Mouse (Mus musculus) heart, embryonic 12.5 days (tissue): ENCODE results near the gene Morn2. TPM values are rescaled to one million over a fixed set of nuclear protein-coding genes. Genes with fewer than 3 reads are reported as not detected.
A peak's percentile ranks its signal among the peaks of the same experiment; 100 is the strongest.
"Not testable (repeated sequence)": the region's sequence is repeated elsewhere in the genome, so short reads cannot be mapped to it uniquely, and the experiment has no call there.

Experiments used
- ATAC-seq: fragments of 200-750 bp; cut with Nextera tagmentation; 2 replicates; pipeline ENCODE4 v1.8.0; 2017; ENCODE audit warnings: moderate TSS enrichment, moderate library complexity; ENCODE audit not compliant: insufficient number of reproducible peaks, low FRiP score
- H3K27ac ChIP-seq: fragments of 300-500 bp; sonication (generic); 2 replicates; pipeline ENCODE4 v1.5.1; 2016; ENCODE audit warnings: mild to moderate bottlenecking, moderate library complexity; ENCODE audit not compliant: poor library complexity, severe bottlenecking
- H3K27me3 ChIP-seq: fragments of 300-500 bp; sonication (generic); replicated peaks from 2 replicates; pipeline ENCODE4 v1.6.1; 2016; ENCODE audit warnings: mild to moderate bottlenecking, moderate library complexity
- H3K36me3 ChIP-seq: fragments of 300-500 bp; sonication (generic); 2 replicates; pipeline ENCODE4 v1.6.1; 2016; ENCODE audit warnings: mild to moderate bottlenecking, moderate library complexity
- H3K4me1 ChIP-seq: fragments of 300-500 bp; sonication (generic); replicated peaks from 2 replicates; pipeline ENCODE4 v1.6.1; 2016; ENCODE audit warnings: mild to moderate bottlenecking
- H3K4me2 ChIP-seq: fragments of 300-500 bp; sonication (generic); 2 replicates; pipeline ENCODE4 v1.6.1; 2016; ENCODE audit warnings: mild to moderate bottlenecking, moderate library complexity
- H3K4me3 ChIP-seq: fragments of 300-500 bp; sonication (generic); 2 replicates; pipeline ENCODE4 v1.5.1; 2016; ENCODE audit warnings: mild to moderate bottlenecking
- H3K9ac ChIP-seq: fragments of 300-500 bp; sonication (generic); 2 replicates; pipeline ENCODE4 v1.6.1; 2016; ENCODE audit warnings: mild to moderate bottlenecking, moderate library complexity
- H3K9me3 ChIP-seq: fragments of 300-500 bp; sonication (generic); replicated peaks from 2 replicates; pipeline ENCODE4 v1.6.1; 2016; ENCODE audit warnings: mild to moderate bottlenecking, moderate library complexity
- WGBS: fragments of 180-500 bp; shearing (Covaris S2); methylation state at CpG from one replicate; pipeline ENCODE4 v1.1.7; 2016; 5-methylcytosine and 5-hydroxymethylcytosine counted together
- polyA plus RNA-seq: library from polyadenylated mRNA; unstranded; fragments of >200 nt; fragmentation: Nextera tagmentation; extraction: Ambion mirVana; gene quantifications from 2 replicates; pipeline ENCODE4 v1.2.1, GENCODE M21; 2016

Gene Morn2
- polyA plus RNA-seq: 16.5 and 17.2 TPM in 2 replicates

- no peaks in the 10 kb centered on the region for H3K27me3 ChIP-seq
- WGBS: under 1% methylated on average over 35 of the region's 35 CpGs
- no peaks in the 10 kb centered on the region for H3K9me3 ChIP-seq
- H3K27ac ChIP-seq: peak within 1 kb of the TSS; percentile 79
- H3K4me1 ChIP-seq: peaks cover 13% of the 10 kb centered on the region
- H3K36me3 ChIP-seq: no peaks in the 10 kb centered on the region
- peak within 1 kb of the TSS; percentile 95 for H3K4me3 ChIP-seq
- H3K9ac ChIP-seq: peak within 1 kb of the TSS; percentile 91
- ATAC-seq: peak; percentile 100
- peak within 1 kb of the TSS; percentile 78 for H3K4me2 ChIP-seq
Observed at GRCm38 (mm10) chr17:80290074-80290657, at the start of gene Morn2, which contains the start of gene Dhx57. Morn2 (plus strand) TSS chr17:80290203. Dhx57 (minus strand) TSS chr17:80290476.

- 90% methylated on average over 9 of the region's 9 CpGs for WGBS
- Histone ChIP-seq H3K4me3 (no peak overlapping the region), H3K4me2 (no peak overlapping the region), H3K27ac (no peak overlapping the region), H3K9me3 (no peaks in the 10 kb centered on the region), H3K36me3 (peaks cover 84% of the 10 kb centered on the region), H3K27me3 (no peaks in the 10 kb centered on the region), H3K4me1 (no peaks in the 10 kb centered on the region), H3K9ac (no peak overlapping the region)
- no peak for ATAC-seq
Observed at GRCm38 (mm10) chr17:80241594-80241993, 48.4 kb upstream of the Morn2 start.

GRCm38 (mm10) chr17:80243116-80243515 is 46.9 kb upstream of the Morn2 start:
- no peaks in the 10 kb centered on the region for H3K9me3 ChIP-seq
- no peak overlapping the region for H3K9ac ChIP-seq
- no peaks in the 10 kb centered on the region for H3K27me3 ChIP-seq
- 65% methylated on average over 13 of the region's 13 CpGs for WGBS
- no peak for ATAC-seq
- no peaks in the 10 kb centered on the region for H3K4me1 ChIP-seq
- H3K4me2 ChIP-seq: no peak overlapping the region
- H3K27ac ChIP-seq: no peak overlapping the region
- no peak overlapping the region for H3K4me3 ChIP-seq
- H3K36me3 ChIP-seq: peaks cover 91% of the 10 kb centered on the region

GRCm38 (mm10) chr17:80252757-80253525 is 37.1 kb upstream of the Morn2 start:
- Histone ChIP-seq H3K4me3 (no peak overlapping the region), H3K36me3 (peaks cover 79% of the 10 kb centered on the region), H3K4me2 (no peak overlapping the region), H3K9ac (no peak overlapping the region), H3K27ac (peak overlapping the region; percentile 88), H3K27me3 (no peaks in the 10 kb centered on the region), H3K4me1 (peaks cover 27% of the 10 kb centered on the region), H3K9me3 (0 out of 2 replicates have a peak, but pooled peaks cover 9% of the 10 kb centered on the region)
- 59% methylated on average over 13 of the region's 13 CpGs for WGBS
- ATAC-seq: peak; percentile 63

- peaks cover 78% of the 10 kb centered on the region for H3K36me3 ChIP-seq
- H3K4me2 ChIP-seq: 0 out of 2 replicates have a peak overlapping the region, but pooled peaks have one; percentile 59
- H3K9ac ChIP-seq: 0 out of 2 replicates have a peak overlapping the region, but pooled peaks have one; percentile 11
- 0 out of 2 replicates have a peak, but pooled peaks cover 9% of the 10 kb centered on the region for H3K9me3 ChIP-seq
- peaks cover 27% of the 10 kb centered on the region for H3K4me1 ChIP-seq
- H3K27me3 ChIP-seq: no peaks in the 10 kb centered on the region
- ATAC-seq: no peak
- WGBS: 94% methylated on average over 5 of the region's 5 CpGs
- H3K27ac ChIP-seq: peak overlapping the region; percentile 85
- no peak overlapping the region for H3K4me3 ChIP-seq
Observed at GRCm38 (mm10) chr17:80254421-80254820, 35.6 kb upstream of the Morn2 start.

- peaks cover 27% of the 10 kb centered on the region for H3K4me1 ChIP-seq
- H3K36me3 ChIP-seq: peaks cover 78% of the 10 kb centered on the region
- no peaks in the 10 kb centered on the region for H3K27me3 ChIP-seq
- 9% methylated on average over 13 of the region's 13 CpGs for WGBS
- H3K4me2 ChIP-seq: peak overlapping the region; percentile 59
- H3K9ac ChIP-seq: peak overlapping the region; percentile 23; the same call in 1 of the 2 replicates
- 0 out of 2 replicates have a peak, but pooled peaks cover 9% of the 10 kb centered on the region for H3K9me3 ChIP-seq
- H3K27ac ChIP-seq: peak overlapping the region; percentile 85
- ATAC-seq: peak; percentile 88
- H3K4me3 ChIP-seq: no peak overlapping the region
Observed at GRCm38 (mm10) chr17:80255208-80255607, 34.8 kb upstream of the Morn2 start.

GRCm38 (mm10) chr17:80267065-80267464 is 22.9 kb upstream of the Morn2 start:
- H3K9ac ChIP-seq: no peak overlapping the region
- WGBS: 78% methylated on average over 4 of the region's 4 CpGs
- H3K36me3 ChIP-seq: peaks cover 88% of the 10 kb centered on the region
- no peak overlapping the region for H3K4me2 ChIP-seq
- no peaks in the 10 kb centered on the region for H3K9me3 ChIP-seq
- H3K27ac ChIP-seq: no peak overlapping the region
- no peaks in the 10 kb centered on the region for H3K4me1 ChIP-seq
- ATAC-seq: no peak
- H3K27me3 ChIP-seq: no peaks in the 10 kb centered on the region
- no peak overlapping the region for H3K4me3 ChIP-seq

- Histone ChIP-seq H3K27ac (no peak overlapping the region), H3K27me3 (no peaks in the 10 kb centered on the region), H3K36me3 (peaks cover 89% of the 10 kb centered on the region), H3K9me3 (no peaks in the 10 kb centered on the region), H3K4me3 (no peak overlapping the region), H3K4me2 (no peak overlapping the region), H3K4me1 (no peaks in the 10 kb centered on the region), H3K9ac (no peak overlapping the region)
- WGBS: 90% methylated on average over 3 of the region's 3 CpGs
- no peak for ATAC-seq
Observed at GRCm38 (mm10) chr17:80268151-80268550, 21.9 kb upstream of the Morn2 start.

GRCm38 (mm10) chr17:80270622-80271021 is 19.4 kb upstream of the Morn2 start:
- WGBS: 92% methylated on average over 7 of the region's 7 CpGs
- H3K4me3 ChIP-seq, H3K27ac ChIP-seq, H3K4me1 ChIP-seq, H3K4me2 ChIP-seq, H3K9ac ChIP-seq, H3K9me3 ChIP-seq, H3K27me3 ChIP-seq, ATAC-seq: not testable (repeated sequence)
- H3K36me3 ChIP-seq: peaks cover 84% of the 10 kb centered on the region

GRCm38 (mm10) chr17:80278255-80278654 is 11.7 kb upstream of the Morn2 start:
- Histone ChIP-seq H3K27me3 (no peaks in the 10 kb centered on the region), H3K27ac (no peak overlapping the region), H3K9ac (no peak overlapping the region), H3K4me3 (no peak overlapping the region), H3K9me3 (no peaks in the 10 kb centered on the region), H3K36me3 (peaks cover 58% of the 10 kb centered on the region), H3K4me1 (no peaks in the 10 kb centered on the region), H3K4me2 (no peak overlapping the region)
- WGBS: 65% methylated on average over 4 of the region's 4 CpGs
- ATAC-seq: no peak

- no peak for ATAC-seq
- Histone ChIP-seq H3K4me3 (no peak overlapping the region), H3K27me3 (no peaks in the 10 kb centered on the region), H3K9me3 (no peaks in the 10 kb centered on the region), H3K4me2 (no peak overlapping the region), H3K4me1 (no peaks in the 10 kb centered on the region; the same call in 1 of the 2 replicates), H3K9ac (no peak overlapping the region), H3K27ac (no peak overlapping the region), H3K36me3 (peaks cover 52% of the 10 kb centered on the region)
- WGBS: 91% methylated on average over 8 of the region's 8 CpGs
Observed at GRCm38 (mm10) chr17:80279340-80280070, 10.5 kb upstream of the Morn2 start.
